Mouse (Mus musculus): ENCODE data around the gene Cmya5.

DNA sequence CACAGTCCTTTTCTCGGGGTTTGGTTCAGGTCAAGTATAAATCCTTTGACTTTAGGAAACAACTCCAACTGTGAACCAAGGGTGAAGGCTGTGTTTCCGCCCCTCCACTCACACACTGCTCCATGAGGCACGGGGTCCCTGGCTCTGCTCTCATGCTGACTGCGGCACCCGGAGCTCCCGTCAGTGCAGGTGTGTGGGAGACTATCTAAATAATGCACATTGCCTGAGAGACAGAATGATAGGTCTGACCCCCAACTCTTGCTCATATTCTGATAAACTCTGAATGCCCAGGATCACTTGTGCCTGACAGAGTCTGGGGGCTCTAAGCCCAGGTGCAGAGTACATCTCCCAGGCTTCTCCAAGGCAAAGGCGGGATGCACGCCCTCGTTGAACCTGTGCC lies 103.5 kb downstream of the Cmya5 start:
- TF ChIP-seq USF1 (IDR thresholded peaks at IDR 0.05; ENCODE audit: low read depth), result no peak
- no peak for TF ChIP-seq CTCF (IDR thresholded peaks at IDR 0.05; ENCODE audit: control insufficient read depth, insufficient read depth, insufficient read length)
- TF ChIP-seq MAX (IDR thresholded peaks at IDR 0.05), result no peak
- TF ChIP-seq MYOG (IDR thresholded peaks at IDR 0.05; ENCODE audit: control insufficient read depth, extremely low read depth, insufficient read length), result no peak
